Mouse (Mus musculus): ENCODE data around the gene Tas2r119.

GRCm38 (mm10) chr15:32160281-32160680 is 16.8 kb upstream of the Tas2r119 start:
- TF ChIP-seq CTCF (conservative IDR thresholded peaks at IDR 0.05; ENCODE audit: low read length) (no peak), POU5F1 (IDR thresholded peaks at IDR 0.05; ENCODE audit: borderline replicate concordance, low read length) (no peak)
